Mouse (Mus musculus) naive thymus-derived CD4-positive, alpha-beta T cell, adult 2 months (primary cell): ENCODE results near the gene Camta1.

Experiments used
- DNase-seq: peaks from one replicate; pipeline ENCODE4 v3.0.0-alpha.2; 2011; ENCODE audit warnings: low read depth

Gene Camta1

DNA sequence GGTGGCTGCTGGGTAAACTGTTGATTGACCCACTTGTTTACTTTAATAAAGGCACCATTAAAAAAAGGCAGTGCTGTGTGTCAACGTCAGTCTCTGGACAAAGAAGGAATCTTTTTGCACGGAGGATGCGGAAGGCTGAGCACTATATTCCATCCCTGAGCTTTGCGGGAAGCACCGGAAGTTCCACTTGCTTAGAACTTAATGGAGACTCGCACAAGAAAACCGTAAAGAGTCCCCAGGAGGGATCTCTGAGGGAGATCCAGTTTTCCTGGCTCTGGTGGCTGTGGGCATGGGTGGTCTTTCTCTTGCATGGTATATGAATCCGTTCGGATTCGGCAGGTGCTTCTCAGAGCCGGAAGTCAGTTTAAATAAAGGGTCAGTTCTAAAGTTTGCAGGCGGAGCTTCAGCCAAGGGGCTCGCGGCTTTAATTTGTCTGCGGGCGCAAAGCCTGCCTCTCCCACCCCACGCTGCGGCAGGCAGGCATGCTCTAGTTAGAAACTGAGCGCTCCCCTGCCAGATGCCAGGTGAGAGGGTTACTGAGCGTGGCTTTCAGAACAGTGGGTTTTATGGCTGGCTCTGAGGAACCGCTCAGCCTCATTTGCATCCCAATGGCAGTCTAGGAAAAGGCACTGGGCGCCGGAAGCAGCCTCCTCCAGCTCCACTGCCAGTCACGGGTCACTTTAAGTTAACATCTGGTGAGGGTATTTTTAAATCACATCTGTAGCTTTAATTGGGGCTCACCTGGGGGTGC lies 474.8 kb downstream of the Camta1 start:
- no peak for DNase-seq

DNA sequence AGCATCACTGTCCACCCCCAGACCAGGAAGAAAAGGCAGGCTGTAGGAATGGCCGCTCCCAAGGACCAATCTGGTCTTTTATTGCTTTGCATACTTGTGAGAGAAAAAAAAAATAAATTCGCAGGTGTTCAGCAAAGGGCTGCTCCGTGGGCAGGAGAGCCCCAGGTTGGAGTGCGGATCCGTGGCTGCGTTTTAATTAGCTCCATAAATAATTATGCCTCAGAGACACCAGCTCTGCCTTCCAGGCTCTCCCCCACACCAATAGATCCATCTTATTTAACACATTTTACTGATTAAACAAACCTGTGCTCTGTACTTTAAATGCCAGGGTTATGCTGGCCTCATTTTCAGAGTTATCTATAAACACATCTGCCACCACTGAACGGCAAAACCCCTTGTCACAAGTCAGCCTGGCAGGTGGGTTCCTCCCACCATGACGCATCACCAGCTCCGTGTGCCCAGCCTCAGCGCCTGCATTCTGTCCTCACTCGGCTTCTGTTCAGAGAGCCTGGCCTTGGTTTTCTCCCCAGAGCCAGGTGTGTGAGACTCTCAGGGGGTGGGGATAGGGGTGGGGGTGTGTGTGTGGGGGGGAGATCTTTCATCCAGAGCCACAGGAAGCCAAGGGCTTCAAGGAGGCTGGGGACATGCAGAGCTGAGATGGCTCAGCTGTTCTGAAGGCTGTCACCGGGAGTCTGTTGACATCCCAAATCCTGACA lies 475.5 kb downstream of the Camta1 start:
- no peak for DNase-seq

DNA sequence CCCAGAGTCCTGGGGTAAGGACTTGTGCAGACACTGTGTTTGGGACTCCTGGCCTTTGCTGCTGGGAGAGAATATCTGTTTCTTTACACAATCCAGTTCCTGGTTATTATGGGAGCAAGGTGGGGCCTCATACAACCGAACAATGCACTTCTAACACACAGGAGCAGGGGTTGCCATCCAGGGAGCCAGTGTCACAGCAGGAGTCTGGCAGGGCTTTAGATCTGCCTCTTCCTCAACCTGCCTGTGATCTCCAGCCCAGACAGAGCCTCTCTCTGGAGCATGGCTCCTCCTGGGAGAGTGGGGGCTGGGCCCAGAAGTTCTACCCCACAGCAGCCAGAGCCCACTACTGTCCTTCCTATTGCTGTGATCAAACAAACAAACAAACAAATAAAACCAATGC lies 483.9 kb downstream of the Camta1 start:
- no peak for DNase-seq

DNA sequence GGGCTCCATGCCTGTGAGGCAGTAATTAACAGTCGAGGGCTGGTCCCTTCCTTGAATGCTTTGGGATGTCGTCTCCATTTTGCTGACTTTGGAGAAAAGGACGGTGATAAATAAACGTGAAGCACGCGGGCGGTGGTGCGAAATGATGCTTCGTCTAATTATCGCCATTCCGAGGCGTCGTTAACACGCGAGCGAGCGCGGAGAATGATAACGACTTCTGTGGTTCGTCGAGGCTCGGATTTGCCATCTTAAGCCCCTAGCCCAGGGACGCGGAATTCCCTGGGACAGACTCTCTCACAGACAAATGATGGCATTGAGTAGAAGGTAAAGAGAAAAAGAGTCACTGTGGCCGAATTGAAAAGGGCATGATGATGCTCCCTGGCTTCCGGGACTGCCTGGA lies 485.4 kb downstream of the Camta1 start:
- no peak for DNase-seq

DNA sequence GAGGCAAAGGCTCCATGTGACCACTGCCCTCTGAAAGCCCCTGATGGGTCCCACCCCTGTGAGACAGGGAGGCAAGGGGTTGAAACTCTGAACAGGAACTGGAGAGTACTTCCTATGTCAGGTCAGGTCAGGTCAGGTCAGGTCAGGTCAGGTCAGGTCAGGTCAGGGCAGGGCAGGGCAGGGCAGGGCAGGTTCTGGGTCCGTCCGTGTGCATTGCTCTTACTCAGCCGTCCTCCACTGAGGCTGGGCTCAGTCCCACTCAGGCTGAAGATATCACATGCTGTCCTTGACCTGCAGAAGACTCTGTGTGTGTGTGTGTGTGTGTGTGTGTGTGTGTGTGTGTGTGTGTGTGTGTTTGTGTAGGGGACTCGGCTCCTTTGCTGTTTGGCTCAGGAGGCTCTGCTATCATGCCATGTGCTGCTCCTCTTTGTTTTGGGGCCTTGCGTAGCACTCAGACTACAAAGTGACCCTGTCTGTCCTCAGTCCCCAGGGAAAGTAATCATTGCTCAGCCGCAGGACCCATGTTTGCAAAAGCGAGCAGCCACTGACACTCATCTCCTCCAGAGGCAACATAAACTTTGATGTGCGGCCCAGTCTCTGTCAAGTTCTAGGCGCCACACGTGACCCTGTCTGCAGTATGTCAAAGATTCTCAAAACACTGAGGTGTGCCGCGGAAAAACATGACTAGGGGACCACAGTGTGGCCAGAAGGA lies 488.7 kb downstream of the Camta1 start:
- DNase-seq = no peak

DNA sequence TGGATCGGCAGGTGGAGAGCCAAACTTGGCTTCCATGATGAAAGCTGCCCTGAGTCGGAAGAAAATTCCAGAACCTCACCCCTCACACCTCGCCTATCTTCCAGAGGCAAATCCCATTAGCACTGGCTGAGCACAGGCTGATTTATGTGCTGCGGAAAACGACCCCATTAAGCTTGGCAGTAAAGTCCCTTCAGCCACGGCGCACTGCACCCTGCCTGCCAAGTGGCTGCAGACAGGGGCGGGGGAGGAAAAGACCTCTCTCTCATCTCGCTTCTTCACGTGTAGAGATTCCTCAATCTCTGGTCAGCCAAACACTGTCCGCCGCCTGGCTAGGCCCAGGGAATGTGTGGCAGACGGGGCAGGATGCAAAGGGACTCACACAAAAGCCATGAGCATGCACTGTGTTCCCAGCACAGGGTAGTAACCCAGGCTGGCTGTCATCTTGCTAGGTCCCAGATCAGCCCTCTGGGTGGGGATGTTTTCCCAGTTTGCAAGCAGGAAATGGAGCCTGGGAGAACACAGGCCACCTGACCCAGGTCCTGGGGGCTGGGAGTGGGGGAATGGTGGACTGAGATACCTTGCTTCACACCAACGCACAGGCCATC lies 494.6 kb downstream of the Camta1 start:
- no peak for DNase-seq

DNA sequence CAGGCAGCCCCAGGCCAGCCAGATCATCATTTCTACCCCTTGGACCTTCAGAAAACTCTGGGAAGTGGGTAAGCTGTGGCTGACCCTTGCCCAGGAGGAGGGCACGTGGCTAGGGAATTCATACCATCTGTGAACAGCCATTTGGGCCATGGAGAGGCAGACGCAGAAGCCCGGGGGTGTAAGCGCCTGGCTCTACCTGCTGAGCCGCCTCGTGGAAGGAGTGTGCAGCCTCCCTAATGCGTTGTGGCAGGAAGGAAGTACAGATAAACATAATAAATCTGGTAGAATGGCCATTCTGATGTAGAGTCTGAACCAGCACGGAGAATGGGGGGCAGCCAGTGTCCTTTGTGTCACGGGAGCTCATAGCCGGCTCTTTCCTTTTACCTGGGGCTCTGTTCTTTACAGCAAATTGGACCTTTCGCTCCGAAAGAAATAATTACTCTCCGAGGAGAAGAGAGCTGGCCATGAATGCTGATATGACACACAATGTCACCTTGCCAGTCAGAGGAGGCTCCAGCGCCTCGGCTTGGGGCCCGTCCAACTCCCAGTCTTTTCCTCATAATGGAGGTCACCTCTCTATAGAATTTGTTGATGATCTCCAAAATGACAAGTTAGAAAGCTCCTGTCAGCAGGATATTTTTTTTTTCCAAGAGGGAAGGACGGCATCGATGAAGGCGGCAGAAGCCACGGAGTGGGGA lies 500.6 kb downstream of the Camta1 start:
- DNase-seq = no peak

DNA sequence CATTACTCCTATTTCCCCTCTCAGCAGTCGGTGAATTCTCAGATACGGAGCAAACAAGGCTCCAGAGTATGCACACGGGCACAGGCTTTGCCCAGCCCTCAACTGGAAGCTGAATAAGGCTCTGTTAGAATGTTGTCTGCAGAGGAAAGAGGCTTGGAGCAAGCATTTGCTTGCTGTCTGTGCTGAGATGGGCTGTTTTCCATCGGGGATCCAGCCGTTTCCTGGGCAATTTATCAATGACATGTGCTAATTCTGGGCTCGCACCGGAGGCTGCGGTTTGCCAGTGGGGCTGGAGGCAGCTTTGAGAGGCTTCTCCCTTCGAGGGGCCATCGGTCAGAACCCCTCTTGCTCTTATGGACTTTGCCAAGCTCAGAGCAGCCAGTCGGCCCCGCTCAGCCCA lies 506.2 kb downstream of the Camta1 start:
- DNase-seq = no peak

DNA sequence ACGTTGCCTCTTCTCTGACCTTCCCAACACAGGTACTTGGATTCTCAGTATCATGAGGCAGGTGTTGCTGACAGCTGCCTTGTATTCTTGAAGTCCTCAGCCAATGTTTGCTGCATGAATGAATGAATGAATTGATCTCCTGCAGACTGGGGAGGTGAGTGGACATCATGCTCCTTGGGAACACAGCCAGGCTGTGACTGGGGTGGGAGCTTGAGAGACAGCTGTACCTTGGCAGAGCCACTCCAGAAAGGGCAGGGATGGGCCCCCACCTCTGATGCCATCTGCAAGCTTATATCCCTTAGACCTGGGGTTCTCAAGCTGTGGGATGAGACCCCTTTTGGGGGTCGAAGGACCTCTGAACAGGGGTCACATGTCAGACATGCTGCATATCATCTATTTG lies 508.9 kb downstream of the Camta1 start:
- DNase-seq = no peak

DNA sequence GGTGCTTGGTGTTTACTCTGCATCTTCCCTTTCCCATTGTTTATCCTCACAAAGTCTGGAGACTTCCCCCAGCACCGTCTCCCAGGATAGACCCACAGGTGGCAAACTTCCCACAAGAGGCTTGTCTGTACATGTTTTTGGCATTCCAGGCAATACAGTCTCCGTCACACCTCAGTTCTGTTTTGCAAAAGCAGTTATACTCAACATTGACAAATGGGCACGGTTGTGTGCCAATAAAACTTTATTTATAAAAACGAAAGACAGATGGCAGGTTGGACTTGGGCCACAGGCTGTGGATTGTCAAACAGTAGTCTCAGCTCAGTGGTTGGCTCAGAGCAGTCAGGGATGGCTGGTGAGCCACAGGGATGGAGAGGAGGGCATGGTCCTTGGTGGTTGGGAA lies 509.4 kb downstream of the Camta1 start:
- no peak for DNase-seq

DNA sequence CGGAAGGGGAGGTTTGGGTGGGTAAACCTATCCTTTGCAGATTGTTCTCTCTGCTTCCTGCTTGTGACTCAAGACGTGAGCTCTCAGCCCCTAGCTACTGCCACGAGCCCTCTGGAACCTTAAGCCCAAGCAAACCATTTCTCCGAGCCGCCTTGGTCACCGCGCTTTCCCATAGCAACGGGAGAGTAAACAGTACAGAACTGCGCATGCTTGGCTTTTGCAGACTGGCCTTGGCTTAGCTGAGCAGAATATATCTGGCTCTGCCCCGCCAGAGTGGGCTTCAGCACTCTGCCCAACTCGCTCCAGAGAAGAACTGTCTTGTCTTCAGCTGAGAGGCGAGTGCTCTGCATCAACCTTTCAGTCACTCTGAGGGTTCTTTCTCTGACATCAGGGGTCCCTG lies 509.9 kb downstream of the Camta1 start:
- DNase-seq = no peak

DNA sequence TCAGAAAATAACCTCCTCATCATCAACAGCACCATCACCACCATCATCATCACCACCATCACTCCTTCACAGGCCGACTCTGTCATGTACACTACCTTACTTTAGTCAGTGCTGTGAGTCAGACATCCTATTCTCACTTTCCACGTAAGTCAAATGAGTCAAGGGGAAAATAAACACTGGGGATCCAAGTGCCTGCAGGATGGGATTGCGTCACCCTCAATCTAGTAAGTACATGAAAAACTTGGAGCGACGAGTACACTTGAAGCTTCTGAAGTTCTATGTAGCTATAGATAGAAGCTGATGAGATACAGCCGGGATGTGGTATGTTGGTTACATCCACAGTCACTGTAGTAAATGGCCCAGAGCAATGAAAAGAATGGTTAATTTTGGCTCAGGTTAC lies 514.1 kb downstream of the Camta1 start:
- no peak for DNase-seq

DNA sequence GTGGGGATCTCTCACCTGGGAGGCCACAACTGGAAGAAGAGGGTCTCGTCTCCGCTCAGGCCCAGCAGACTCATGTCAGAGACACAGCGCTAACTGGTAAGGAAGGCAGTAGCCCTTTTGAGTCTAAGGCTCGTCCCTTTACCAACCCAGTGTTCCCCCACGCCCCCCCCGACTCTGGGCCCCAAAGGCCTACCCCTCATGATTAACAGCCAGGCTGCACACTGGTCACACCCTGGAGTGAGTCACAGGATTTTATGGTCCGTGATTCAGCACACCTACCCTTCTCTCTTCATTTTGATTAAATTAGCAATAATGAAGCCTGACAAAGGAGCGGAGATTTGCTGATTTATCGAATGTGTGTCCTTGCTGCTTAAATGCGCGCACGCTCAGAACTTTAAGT lies 515.0 kb downstream of the Camta1 start:
- DNase-seq = no peak

DNA sequence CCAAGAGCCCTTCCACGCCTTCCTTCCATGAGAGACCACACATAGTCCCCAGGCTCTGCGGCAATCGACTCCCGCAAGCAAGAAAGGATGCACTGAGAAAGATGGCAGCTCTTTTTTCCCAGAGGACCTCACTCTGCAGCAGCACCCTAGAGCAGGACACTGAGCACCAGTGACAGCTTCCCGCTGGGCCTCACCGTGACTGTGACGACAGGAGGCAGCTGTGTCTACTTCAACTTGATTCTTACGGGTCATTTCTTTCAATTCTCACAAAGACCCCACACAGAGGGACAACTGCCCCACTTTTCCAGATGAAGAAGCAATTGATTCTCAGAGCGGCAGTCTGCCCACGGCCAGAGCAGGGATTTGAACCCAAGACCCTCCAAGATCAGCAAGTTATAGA lies 516.9 kb downstream of the Camta1 start:
- no peak for DNase-seq

DNA sequence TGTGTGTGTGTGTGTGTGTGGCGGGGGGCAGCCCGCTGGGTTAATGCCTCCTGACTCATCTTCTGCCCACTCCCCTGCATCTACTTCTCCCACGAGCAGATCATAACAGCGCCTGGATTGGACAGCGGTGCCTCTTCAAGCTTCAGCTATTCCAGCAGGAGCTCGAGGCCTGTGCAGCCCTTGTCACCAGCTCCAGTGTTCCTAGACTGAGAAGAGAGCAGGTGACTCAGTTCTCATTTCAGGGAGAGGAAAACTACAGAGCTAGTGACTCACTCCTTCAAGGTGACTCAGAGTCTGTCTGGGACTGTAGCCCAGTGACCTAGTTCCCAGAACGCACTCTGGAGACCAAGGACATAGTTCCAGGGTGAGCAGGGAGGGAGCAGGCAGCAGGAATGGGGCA lies 522.3 kb downstream of the Camta1 start:
- no peak for DNase-seq

DNA sequence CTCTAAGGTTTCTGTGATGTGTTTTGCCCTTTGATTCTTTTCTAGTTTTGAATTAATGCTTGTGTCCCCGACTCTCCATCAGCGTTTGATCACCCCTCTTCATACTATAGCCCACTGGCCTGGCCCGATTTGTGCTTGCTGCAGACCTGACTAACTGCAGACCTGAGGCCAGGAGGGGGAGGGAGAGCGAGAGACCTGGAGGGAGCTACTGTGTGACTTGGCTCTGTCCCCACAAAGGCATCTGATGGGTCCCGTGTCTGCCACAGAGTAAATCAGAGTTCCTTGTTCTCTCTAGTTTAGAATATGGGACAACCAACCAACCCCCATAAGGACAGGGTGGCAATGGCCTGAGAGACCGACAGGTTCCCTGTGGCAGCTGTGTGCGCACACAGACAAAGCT lies 522.7 kb downstream of the Camta1 start:
- DNase-seq = no peak

DNA sequence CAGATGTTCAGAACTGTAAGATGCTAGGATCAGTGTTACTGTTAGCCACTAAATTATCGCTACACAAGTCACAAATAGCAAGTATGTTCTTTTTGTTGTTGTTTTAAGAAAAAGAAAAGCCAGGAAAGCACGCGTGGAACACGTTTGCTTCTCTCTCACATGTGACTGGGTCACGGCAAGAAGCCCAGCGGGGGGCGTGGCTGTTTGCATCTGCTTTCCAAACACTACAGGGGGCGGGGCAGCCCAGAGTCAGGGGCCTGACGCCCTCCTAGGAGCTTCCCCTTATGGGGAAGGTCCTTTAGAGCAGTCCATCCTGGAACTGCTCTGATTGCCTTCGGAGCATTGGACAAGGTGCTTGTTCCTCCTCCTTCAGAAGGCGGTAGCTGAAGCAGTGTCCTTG lies 524.1 kb downstream of the Camta1 start:
- no peak for DNase-seq

DNA sequence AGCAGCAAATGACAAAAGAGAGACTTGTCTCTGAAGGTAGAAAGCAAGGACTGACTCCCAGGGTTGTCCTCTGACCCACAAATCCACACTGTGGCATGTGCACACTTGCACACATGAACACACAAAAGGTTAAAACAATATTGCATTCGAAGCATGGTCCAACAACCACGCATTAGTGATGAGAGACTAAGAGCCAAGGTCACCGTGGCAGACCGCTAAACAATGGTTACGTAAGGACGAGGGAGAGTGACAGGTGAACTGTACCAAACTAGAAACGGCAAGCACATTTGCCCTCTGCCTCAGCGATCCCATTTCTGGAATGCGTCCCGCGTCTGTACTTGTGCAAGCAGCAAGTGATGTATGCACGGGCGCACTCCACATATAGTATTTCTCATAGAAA lies 525.3 kb downstream of the Camta1 start:
- DNase-seq = no peak

DNA sequence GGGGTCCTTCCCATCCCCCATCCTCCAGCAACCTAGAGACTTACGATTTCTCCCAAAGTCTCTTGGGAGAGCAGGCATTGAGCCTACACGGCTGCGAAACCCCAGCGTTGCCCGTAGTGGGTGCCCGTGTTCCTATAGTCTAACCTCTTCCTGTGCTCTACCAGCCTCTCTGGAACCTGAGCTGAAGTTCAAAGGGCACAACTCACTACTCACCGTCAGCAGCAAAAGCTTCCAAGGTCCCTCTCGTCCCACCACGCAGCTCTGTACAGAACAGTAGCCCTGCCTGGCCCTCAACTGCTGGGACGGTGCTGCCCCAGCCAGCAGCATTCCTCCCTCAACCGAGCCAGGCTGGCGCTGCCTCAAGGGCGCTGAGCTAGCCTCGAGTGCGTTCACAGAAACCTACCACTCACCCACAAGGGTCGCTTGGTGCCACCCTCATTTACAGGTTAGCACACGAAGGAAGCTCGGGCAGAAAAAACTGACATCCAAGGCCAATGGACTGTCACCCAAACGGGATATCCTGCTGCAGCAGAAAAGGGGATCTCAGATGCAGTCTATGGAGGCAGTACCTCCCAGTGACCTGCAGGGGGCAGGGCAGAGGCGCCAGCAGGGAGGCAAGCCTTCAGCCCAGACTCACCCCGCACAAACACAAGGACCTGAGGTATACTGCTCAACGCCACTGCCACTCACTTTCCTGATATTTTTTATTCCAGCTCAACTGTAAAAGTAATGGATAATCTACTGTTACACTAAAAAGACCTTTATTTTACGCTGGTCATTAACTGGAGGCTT lies 526.5 kb downstream of the Camta1 start:
- peak; percentile 2 for DNase-seq

DNA sequence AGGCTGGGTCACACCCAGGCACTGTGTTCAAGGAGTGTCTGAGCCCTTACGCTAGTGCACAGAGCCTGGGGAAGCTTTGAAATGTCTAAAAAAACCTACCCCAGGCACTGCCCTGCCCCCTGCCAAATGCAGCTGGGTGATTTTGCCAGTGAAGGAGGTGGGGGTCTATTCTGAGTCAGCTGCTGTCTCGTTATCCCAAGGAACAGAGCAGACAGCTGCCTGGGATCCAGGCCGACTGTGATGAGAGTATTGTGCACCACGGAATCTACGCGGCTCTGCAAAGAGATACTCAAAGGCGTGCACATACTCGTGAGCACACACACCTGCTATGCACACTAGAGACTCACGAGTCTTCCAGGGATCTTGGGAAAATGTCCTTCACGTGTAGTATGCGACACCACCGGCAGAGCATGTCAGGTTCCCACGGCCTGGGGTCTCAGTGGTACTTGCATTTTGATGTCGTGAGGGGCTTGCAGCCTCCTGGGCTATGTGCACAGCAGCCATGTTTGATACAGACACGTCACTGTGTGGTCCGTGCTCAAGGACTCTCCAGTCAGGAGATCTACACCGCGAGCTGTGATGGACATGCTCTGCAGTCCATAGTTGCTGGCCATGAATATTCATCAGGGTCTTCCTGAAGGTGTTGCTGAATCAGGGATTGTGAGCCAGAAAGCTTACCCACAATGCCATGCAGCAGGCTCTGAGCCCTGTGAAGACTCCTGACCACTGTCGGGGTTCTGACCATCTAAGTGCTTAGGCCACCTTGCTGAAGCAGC lies 529.4 kb downstream of the Camta1 start:
- no peak for DNase-seq

DNA sequence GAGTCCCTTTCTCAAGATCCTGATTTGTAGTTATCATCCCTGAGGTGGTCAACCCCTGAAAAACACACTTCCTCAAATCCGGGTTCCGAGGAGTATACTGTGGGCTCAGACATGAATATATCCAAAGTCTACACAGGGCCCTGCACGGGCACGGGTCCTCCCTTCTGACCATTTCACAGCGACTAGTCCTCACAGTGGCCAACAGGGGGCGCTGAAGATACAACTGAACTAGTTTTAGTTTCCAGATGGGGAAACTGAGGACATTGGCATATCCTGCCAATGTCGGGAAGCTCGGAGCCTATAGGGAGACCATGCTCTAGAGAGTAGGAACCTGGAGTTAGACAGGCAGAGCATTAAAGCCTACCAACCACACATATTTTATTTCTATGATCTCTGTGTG lies 530.7 kb downstream of the Camta1 start:
- no peak for DNase-seq
